Comparison of ENCODE assay signal across 18 mouse cellular contexts in genomic region chr1:152034766-152035165, GRCm38 (mm10).
"Had no signal": no experiment of that assay in that cellular context is flagged by ENCODE, and none has a peak within 500 bp of the region (broad histone marks: within the 10 kb centered on the region; RNA-seq: fewer than 3 reads in every experiment).

No protein-coding gene starts in this region.

- H3K4me3 ChIP-seq: liver, embryonic 15.5 days; lung, embryonic 15.5 days; megakaryocyte, embryonic 14.5 days; midbrain, embryonic 12.5 days; midbrain, embryonic 15.5 days; neural tube, embryonic 12.5 days; stomach, embryonic 15.5 days had no signal

- H3K4me1 ChIP-seq: liver, embryonic 15.5 days had no signal

- H3K4me2 ChIP-seq: liver, embryonic 15.5 days; lung, embryonic 15.5 days; midbrain, embryonic 12.5 days; midbrain, embryonic 15.5 days; neural tube, embryonic 12.5 days; stomach, embryonic 15.5 days had no signal

- DNase-seq: liver, postnatal 0 days; lung, adult 2 months; lung, postnatal 14 days; lung, postnatal 36 days; right cerebral cortex, postnatal 14 days; thymus, adult 2 months; thymus, postnatal 14 days; thymus, postnatal 36 days had no signal

- ATAC-seq: liver, postnatal 0 days; lung, postnatal 0 days; midbrain, embryonic 15.5 days had no signal

- H3K27ac ChIP-seq: liver, embryonic 15.5 days; lung, embryonic 15.5 days; macrophage; midbrain, embryonic 12.5 days; midbrain, embryonic 15.5 days; neural tube, embryonic 12.5 days; stomach, embryonic 15.5 days; stomach, postnatal 0 days had no signal

- H3K27me3 ChIP-seq: liver, embryonic 15.5 days; lung, embryonic 15.5 days; megakaryocyte, embryonic 14.5 days; midbrain, embryonic 12.5 days; midbrain, embryonic 15.5 days; neural tube, embryonic 12.5 days; stomach, embryonic 15.5 days had no signal

- H3K36me3 ChIP-seq: liver, embryonic 15.5 days; lung, embryonic 15.5 days; midbrain, embryonic 12.5 days; midbrain, embryonic 15.5 days; stomach, embryonic 15.5 days had no signal

- H3K9me3 ChIP-seq: liver, embryonic 15.5 days; lung, embryonic 15.5 days; midbrain, embryonic 12.5 days; midbrain, embryonic 15.5 days; neural tube, embryonic 12.5 days; stomach, embryonic 15.5 days had no signal

- H3K9ac ChIP-seq: liver, embryonic 15.5 days; liver, postnatal 0 days; lung, embryonic 15.5 days; midbrain, embryonic 12.5 days; midbrain, embryonic 15.5 days; neural tube, embryonic 12.5 days; stomach, embryonic 15.5 days had no signal
